Mouse (Mus musculus) neutrophil, adult 5-6 weeks (primary cell): ENCODE data around the gene Gap43. TPM values are rescaled to one million over a fixed set of nuclear protein-coding genes. Genes with fewer than 3 reads are reported as not detected.
"Not testable (repeated sequence)": the region's sequence is repeated elsewhere in the genome, so short reads cannot be mapped to it uniquely, and the experiment has no call there.

Experiments used
- ATAC-seq: fragments of 151-379, 151-347 bp; 2 replicates; pipeline ENCODE4 v1.8.0; 2017; ENCODE audit warnings: mild to moderate bottlenecking, moderate TSS enrichment; ENCODE audit not compliant: insufficient number of reproducible peaks, poor library complexity, low FRiP score, severe bottlenecking; ENCODE audit errors: extremely low read depth
- total RNA-seq: library from RNA; stranded (forward); fragments of 200-1000 nt; gene quantifications from 2 replicates; pipeline ENCODE4 v1.2.3, GENCODE M21; 2017

Gap43 gene
- total RNA-seq, 1 experiment from 2014 or later: not detected

DNA sequence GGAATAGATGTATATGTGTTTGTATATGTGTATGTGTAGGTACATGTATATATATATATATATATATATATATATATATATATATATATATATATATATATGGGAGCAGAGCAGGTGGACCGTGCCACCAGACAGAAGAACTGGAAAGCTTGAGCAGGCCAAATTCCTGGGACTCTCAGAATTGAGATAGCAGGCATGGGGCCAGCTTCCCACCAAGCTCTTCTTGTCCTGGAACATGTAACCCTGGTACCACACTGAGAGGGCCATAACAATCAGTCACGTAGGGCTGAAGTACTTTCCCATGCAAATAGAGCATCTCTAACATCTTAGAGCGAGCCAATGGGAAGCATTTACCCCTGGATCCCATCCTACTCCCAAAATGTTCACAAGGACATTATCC is 96.3 kb downstream of the Gap43 start:
- ATAC-seq: not testable (repeated sequence)

DNA sequence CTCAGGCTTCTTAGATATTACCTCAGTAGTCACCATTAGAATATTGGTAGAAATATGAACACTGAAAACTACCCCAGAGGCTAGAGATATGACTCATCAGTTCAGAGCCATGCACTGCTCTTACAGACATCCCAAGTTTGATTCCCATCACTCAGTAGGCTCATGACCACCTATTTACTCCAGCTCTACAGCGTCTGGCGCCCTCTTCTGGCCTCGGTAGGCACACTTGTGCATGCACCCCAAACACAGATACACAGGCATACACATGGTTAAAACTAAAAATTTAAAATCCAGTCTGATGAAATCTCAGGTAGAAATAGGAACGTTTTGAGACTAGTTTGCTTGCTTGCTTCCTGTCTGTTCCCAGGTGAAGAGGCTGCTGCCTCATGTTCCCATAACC is 109.1 kb downstream of the Gap43 start:
- no peak for ATAC-seq
